Mouse (Mus musculus) left cerebral cortex, adult 11 months (tissue): Measurements from ENCODE around the gene Alox8.

Experiments used
- DNase-seq: peaks from one replicate; pipeline ENCODE4 v3.0.0; 2022; ENCODE audit warnings: low spot score

Gene Alox8

GRCm38 (mm10) chr11:69180120-69180519, 17.5 kb downstream of the Alox8 start:
- DNase-seq = no peak

- no peak for DNase-seq
Observed at GRCm38 (mm10) chr11:69179512-69179911, 18.1 kb downstream of the Alox8 start.

GRCm38 (mm10) chr11:69178525-69178924, 19.1 kb downstream of the Alox8 start:
- DNase-seq = no peak

- DNase-seq = no peak
Observed at GRCm38 (mm10) chr11:69174722-69175121, 22.9 kb downstream of the Alox8 start.

- no peak for DNase-seq
Observed at GRCm38 (mm10) chr11:69172606-69173005, 25.0 kb downstream of the Alox8 start.

- no peak for DNase-seq
Observed at GRCm38 (mm10) chr11:69171626-69172025, 26.0 kb downstream of the Alox8 start.

GRCm38 (mm10) chr11:69169313-69169712, 28.3 kb downstream of the Alox8 start:
- no peak for DNase-seq

GRCm38 (mm10) chr11:69156800-69157199, 40.8 kb downstream of the Alox8 start, which contains the start of gene Alox12b:
TSS of gene Alox12b (plus strand) at chr11:69156989.
- no peak for DNase-seq

GRCm38 (mm10) chr11:69155351-69155750, 42.3 kb downstream of the Alox8 start:
- no peak for DNase-seq

GRCm38 (mm10) chr11:69153831-69154230, 43.8 kb downstream of the Alox8 start:
- no peak for DNase-seq

- no peak for DNase-seq
Observed at GRCm38 (mm10) chr11:69151004-69151403, 46.6 kb downstream of the Alox8 start.

GRCm38 (mm10) chr11:69150444-69150843, 47.2 kb downstream of the Alox8 start:
- no peak for DNase-seq

GRCm38 (mm10) chr11:69149728-69150127, 47.9 kb downstream of the Alox8 start:
- DNase-seq = no peak

GRCm38 (mm10) chr11:69148451-69148960, 49.1 kb downstream of the Alox8 start:
- DNase-seq = no peak

- DNase-seq = no peak
Observed at GRCm38 (mm10) chr11:69147546-69147945, 50.1 kb downstream of the Alox8 start.

- DNase-seq = no peak
Observed at GRCm38 (mm10) chr11:69135361-69135760, 62.3 kb downstream of the Alox8 start.

- no peak for DNase-seq
Observed at GRCm38 (mm10) chr11:69134622-69134968, 63.0 kb downstream of the Alox8 start.
